Mouse (Mus musculus) retina, adult 2 months (tissue): ENCODE results near the gene Atg10.
"Not testable (repeated sequence)": the region's sequence is repeated elsewhere in the genome, so short reads cannot be mapped to it uniquely, and the experiment has no call there.

Experiments used
- DNase-seq: peaks from one replicate; pipeline ENCODE4 v3.0.0-alpha.2; 2012; ENCODE audit warnings: low read depth, low spot score

Atg10 gene

DNA sequence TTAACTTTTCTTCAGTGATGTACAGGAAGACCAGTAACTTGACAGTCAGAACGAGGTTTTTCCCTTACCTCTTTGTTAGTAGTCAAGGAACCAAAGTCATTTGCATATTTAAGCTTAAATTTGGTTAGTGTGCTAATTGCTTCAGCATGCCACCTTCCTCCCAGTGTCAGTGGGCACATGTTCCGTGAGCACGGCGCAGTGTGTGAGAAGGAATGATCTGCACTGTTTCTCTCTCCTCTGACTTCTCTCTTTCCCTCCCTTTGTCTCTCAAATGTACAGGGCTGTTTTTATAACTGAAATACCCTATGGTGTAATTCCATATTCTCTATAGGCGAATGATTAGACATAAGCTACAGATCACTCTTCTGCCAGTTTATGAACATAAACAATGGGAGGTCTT, 284.2 kb downstream of the Atg10 start:
- DNase-seq, result no peak

DNA sequence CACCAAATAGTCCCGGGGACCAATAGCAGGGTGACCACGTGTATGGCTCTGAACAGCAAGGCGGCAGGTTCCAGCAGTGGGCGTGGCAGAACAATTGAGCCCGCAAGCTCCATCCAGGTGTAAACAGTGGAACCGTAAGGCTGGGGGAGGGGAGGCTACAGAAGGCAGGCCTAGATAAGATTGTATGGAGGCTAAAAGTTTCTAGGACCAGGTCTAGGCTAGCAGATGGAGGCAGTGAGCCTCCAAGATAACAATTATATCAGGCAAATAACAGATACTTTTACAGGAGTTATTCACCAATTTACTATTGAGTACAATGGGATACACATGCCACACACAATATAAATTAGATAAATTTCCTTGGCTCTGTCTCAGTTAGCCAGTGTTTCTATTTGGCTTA, 284.6 kb downstream of the Atg10 start:
- DNase-seq, result no peak

DNA sequence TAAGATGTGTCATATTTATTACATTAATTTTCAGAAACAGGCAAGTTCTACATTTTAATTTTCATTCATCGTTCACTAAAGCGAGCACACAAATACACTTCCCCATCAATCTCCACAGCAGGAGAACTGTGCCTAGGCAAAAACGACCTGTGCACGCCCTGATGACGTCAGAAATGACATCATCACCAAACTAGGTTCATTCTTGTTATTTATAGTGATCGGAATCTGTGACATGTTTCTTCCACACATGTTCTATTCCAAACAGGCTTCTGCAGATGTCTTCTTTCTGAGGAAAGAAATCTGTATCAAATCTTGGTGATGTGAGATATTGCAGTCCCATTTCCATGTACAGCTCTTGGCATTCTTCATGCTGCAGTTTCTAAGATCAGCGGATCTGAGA, 287.9 kb downstream of the Atg10 start:
- DNase-seq, result no peak

DNA sequence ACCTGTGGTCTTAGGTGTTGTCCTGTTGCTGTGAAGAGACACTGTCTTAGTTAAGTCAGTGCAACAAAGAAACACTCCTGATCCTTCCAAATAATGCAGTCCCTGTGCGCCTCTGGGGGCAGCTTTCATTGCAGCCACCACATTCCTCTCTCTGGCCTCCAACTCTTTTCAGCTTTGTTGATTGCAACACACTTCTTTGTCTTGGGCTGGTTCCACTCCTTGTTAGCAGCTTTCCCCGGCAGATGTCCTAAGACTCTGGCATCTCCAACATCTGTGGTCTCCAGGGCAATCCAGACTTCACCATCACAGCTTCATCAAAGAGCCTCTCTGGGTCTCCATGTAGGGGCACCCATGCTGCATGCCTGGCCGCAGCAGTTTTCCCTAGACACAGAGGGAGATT, 290.5 kb downstream of the Atg10 start:
- no peak for DNase-seq

DNA sequence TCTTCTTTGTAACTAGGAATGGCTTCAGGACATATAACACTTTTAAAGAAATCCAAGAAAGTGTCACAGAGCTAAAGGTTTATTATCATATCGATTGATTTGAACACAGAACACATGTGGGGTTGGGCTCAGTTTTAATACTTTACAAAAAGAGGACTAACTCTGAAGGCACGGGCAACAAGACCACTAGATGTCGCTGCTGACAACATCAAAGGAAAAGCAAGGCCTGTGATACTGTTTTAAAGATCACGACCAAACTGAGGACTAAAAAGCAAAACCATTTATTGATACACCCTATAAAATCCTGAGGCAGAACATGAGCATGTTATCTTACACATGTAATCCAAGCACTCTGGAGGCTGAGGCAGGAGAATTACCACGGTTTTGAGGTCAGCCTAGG, 293.9 kb downstream of the Atg10 start:
- peak; percentile 54 for DNase-seq

DNA sequence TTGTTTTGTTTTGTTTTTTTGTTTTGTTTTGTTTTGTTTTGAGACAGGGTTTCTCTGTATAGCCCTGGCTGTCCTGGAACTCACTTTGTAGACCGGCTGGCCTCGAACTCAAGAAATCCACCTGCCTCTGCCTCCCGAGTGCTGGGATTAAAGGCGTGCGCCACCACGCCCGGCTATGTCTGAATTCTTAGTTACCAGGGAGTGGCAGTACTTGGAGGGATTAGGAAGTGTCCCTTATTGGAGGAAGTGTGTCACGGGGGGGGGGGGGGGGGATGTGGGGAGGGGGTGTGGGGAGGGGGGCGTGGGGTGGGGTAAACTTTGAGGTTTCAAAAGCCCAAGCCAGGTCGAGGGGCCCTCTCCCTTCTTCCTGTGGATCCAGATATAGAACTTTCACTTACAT, 295.5 kb downstream of the Atg10 start:
- DNase-seq, result not testable (repeated sequence)

DNA sequence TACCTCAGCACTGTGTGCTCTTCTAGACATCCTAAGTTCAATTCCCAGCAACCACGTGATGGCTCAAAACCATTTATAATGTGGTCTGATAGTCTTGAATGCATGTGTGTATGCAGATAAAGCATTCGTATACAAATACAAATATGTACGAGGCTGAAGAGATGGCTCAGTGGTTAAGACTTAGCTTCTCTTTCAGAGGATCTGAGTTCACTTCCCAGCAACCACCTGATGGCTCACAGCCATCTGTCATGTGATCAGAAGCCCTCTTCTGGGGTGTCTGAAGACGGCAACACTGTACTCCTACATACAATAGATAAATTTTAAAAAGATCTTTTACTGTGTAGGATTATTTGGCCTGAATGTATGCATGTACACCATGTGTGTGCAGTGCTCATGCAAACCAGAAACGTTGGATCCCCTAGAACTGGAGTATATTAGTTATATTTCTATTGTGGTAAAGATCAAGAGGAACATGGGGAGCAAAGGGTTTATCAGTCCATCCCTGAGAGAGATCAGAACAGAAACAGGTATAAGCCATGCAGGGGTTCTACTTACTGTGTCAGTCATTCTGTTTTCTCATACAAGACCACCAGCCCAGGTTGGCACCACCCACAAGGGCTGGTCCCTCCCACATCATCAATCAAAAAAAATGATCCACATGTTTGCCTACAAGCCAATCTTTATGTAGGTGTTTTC, 296.7 kb downstream of the Atg10 start:
- no peak for DNase-seq

DNA sequence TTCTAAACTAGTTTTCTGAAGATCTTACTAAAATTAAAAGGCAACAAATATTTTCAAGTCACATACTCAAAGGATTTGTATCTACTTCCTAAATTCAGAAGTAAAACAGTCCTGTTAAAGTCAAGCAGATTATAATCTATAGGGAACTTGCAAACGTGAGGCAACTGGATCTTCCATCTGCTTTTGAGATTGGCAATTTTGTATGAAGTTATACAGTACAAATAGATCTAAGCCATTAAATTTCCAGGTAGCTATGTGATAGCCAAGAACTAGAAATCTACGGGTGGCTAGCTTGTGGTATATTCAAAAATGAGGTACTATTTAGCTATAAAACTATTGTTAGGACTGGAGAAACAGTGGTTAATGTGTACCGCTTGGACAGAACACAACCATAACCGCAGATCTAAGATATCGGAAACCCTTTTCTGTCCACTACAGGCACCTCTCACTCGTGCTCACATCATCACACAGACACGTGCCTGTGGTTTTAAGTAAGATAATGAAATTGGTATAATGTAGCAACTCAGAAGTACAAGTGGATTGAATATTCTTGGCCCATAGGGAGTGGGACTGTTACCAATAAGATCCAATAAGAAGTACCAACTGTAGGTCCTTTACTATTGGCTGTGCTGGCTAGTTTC, 297.5 kb downstream of the Atg10 start:
- DNase-seq, result no peak

DNA sequence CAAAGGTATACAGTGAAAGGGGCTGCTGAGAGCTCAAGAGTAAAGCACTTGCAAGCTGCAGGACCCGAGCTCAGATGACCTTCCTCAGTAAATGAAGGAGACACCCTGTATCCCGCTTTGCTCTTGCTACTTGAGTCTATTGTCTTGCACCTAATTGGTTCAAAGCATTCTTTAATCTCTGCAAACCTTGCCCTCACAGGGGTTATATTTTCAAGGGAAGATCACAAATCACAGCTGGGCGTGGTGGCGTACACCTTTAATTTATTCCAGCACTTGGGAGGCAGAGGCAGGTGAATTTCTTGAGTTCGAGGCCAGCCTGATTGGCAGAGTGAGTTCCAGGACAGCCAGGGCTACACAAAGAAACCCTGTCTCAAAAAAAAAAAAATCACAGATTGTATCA, 298.6 kb downstream of the Atg10 start:
- DNase-seq, result no peak

DNA sequence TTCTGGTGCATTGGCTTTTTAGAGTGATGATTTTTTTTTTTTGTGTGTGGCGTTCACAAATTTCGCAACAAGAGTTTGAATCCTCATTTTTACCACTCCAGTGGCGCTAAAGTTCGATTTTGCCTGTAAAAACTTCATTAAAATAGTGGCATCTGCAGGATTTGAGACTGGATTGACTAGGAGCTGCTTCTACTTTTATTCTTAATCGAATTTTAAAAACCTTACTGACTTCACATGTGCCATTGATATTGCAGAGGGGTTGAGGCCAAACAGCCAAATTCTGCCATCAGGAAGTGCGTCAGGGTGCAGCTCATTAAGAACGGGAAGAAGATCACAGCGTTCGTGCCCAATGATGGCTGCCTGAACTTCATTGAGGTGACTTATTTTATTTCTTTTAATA, 299.7 kb downstream of the Atg10 start:
- DNase-seq, result no peak

DNA sequence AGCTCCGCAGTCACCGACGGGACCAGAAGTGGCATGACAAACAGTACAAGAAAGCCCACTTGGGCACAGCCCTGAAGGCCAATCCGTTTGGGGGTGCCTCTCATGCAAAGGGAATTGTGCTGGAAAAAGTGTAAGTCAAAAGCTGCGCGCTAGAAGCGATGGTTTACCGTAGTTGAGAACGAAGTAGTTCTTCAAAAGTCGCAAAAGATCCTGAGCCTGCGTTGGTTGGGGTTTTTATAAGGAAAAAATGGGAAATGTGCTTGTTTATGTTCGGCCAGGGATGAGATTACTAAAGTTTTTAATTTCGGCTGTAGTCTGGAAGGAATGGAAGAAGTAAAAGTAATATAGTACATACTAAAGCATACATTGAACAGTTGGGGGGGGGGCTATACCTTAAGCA, 300.2 kb downstream of the Atg10 start:
- DNase-seq, result not testable (repeated sequence)

DNA sequence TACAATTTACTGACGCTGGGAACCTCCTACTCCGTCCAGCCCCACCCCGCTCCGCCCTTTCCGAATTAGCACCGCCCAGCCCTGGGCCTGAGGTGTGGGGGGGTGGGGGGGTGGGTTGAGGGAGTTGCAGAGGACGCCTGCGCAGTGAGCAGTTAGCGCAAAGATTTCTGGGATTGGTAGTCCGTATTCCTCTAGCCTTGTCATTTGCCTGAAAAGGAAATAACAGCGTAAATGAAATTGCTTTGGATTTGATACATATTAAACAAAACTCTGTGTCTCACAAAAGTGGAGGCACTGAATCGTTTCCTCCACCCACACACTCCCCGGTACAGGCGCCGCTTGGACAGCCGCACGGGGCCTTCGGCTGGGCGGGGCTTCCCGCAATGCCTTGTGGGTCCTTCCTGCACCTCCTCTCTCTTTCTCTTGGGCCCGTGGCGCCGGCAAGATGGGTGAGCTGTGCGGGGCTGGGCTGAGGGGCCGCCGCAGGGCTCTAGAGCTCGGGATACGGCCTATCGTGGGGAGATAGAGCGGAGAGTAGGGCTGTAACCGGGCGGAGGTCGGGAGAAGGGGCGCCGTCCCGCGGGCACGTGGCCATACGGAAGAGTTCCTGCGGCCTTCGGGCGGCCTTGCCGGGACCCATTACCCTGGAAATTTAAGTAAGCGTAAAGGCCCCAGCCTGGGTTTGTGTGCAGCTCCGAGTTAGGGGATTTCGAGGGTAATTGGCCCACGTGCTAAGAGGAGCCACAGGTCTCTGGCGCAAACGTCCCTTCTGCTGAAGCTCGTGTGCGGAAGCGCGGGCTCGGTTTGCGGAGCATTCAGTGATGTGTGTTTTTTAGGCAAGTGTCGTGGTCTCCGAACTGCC, 300.8 kb downstream of the Atg10 start, which contains the start of gene Rps23:
Gene Rps23 (plus strand): TSS at position 208 of the 862 bp plus-strand sequence.
- peak; percentile 91 for DNase-seq

DNA sequence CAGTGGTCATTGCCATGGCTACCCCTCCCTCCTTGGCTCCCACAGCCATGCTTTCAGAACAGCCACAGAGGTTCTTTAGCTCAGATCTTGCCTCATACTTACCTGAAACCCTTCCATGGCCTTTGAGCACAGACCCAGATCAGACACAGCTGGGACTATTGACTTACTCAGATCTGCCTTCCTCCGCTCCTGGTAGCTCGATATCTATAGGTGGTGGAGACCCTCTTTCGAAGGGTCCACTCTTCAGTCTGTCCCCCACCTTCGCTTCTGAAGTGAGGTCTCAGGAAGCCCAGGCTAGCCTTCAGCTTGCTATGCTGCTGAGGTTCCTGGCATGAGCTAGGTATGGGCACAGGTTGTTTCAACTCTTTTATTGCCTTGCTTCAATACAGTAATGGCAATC, 309.0 kb downstream of the Atg10 start:
- DNase-seq, result no peak

DNA sequence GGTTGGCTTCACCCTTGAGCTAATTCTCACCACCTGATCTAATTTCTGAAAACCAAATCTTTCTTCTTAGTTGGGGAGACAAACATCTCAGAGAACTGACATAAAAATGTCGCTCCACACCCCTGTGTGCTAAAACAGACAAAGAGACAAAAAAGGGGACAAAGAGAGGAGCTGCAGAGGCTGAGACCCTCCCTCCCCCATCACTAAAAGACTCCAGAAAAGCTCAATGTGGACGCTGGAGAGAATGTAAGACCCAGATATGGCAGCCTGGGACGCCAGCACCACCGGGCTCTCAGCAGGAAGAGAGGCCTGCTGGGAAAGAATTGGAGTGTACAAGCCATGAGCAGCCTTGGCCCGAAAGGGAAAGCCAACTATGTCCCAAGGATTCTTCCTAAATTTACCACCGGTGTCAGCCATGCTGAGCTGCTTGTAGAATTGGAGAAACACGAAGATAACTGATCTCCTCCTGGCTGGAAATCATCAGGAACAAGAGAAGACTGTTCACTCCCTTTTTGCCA, 310.0 kb downstream of the Atg10 start:
- DNase-seq, result no peak

DNA sequence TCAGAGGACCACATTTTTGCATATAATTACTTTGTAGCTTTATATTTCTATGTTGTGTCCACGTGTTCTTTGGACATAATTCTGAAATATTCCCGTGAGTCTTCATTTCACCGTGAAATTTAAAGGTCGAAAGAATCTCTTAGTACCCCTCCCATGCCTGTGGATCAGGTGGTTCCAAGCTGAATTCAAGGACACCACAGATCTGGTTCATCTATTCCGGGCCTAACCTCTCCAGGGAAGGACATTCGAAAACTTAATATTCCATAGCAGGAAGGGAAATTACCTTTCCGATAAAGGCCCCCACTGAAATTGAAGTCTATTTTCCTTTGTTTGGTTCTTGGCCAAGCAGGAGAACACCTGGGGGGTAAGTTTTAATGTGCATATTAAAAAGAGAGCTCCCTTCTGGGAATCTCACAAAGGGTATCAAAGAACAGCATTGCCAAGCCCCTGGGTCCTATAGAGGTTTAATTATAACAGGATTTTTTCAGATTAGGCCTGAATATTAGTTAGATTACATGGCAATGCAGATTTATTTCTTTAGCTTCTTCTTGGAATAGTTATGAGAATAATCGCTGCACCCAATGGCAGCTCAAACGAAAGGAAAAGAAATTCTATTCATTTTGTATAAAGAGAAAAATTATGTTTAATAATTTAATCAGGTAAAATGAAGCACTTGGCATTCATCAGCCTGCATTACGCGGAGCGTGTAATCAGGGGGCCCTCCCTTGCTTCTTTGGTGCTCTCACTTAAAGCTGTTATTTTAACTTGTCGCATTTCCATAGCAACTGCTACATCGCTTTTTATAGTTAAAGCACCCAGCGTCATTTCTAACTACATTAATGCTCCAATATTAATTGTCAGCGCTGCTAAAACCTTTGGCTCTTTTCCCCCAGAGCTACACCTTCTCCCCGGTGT, 310.8 kb downstream of the Atg10 start:
- DNase-seq, result no peak

DNA sequence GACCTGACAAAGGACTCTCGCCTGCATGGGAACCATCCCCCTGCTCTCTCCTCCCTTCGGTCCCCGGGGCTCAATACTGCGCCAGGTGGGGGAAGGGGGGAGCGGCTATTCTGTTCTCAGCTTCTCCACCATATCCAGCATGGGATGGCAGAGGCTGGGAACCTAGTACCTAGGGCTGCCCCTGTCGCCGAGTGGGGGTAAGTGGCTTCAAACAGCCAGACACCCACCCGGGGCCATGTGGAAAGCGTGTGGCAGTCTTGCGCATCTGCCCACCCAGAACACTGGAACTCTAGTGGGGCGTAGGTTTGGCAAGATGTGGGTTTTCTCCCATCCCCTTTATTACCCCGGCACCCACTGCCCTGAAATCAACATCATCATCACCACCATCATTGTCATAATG, 316.4 kb downstream of the Atg10 start:
- DNase-seq, result no peak

DNA sequence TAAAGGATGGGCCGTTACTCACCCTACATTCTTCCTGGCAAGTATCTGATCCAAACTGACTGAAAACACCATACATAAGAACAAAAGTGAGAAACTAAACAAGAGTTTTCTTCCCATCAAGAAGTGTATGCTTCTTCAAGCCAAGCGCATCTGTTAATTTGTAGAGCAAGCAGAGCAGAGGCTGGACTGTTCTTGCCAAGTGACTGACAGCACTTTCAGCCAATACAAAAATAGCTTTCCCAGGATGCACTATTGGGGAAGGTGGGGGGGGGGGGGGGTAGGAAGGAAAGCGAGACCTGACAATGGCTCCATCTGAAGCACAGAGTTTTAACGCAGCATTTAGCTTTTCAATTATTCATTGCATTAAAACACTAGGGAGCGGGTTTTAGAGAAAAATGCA, 318.6 kb downstream of the Atg10 start, which contains the start of gene Atp6ap1l:
Gene Atp6ap1l (minus strand): TSS at position 180 of the 400 bp plus-strand sequence.
- no peak for DNase-seq

DNA sequence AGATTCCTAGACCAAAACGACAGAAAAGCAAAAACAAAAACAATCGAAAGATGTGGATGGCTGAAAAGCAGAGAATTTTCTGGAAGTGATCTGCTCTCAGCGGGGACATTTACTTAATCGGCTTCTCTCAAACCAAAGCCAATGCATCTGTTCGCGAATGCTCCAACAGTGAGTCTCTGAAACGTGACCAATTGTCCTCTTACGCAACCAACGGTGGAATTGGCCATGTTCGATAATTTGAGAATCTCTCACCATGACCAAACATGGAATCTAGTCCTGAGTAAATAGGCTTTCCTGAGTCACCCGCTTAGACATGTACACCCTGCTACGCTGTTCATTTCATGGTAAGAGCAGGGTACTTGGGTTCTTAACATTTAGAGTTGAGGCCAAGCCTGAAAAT, 326.9 kb downstream of the Atg10 start:
- no peak for DNase-seq

DNA sequence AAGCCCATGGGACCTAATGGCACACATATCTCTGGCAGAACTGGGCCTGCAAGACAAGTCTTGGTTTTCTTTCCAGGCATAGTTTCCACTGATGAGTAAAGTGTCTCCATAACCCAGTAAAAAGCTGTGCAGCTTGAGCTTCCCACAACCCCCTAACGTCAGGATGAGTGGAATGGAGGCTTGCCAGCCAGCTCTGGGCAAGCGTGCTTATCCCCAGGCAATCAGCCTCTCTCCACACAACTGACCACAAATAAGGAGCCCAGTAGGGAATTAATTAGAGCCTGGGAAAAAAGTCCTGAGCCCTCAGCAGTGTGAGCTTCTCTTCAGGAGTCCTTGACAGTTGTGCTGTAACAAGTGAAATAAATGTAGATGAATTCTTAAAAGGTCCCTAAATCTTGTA, 327.7 kb downstream of the Atg10 start:
- DNase-seq, result no peak

DNA sequence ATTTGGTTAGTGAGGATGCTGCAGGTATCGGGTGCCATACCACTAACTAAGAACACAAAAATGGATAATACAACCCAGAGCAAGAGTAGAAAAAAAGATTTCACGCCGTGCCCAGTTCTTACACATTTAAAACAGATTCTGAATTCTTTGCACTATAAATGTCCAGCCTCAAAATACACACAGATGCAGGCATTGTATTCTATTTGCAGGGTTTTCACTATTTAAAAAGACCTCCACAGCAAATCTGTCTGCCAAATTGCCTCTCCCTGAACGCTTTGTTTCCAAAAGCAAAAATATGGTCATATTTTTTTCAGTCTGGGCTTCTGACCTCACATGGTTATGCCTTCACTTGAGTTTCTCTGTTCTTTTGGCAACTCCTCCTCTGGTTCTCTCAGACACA, 328.9 kb downstream of the Atg10 start:
- DNase-seq, result no peak

DNA sequence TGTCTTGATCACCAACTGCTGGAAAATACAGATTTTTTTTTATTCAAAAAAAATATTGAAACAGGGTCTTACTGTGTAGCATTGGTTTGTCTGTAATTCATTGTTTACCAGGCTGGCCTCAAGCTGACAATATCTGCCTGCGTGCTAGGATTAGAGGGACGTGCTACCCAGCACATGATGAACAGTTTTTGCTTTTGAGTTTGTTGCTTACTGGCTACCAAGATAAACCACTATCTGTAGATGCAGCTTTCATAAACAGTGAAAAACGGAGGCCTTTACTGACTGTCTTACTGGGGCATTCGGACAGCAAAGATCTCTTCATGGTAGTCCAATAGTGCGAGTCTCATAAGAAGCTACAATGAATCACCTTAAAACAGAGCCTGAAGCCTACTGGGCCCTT, 333.7 kb downstream of the Atg10 start:
- no peak for DNase-seq
